Mouse (Mus musculus) G1E (cell line): ENCODE measurements around the gene Myzap. TPM values are rescaled to one million over a fixed set of nuclear protein-coding genes. Genes with fewer than 3 reads are reported as not detected.

Experiments
- ATAC-seq: 2 replicates; pipeline ENCODE4 v1.8.0; 2016; ENCODE audit warnings: mild to moderate bottlenecking; ENCODE audit not compliant: insufficient number of reproducible peaks, poor library complexity, low FRiP score, severe bottlenecking; ENCODE audit errors: extremely low read depth
- DNase-seq: peaks from one replicate; pipeline ENCODE4 v3.0.0; 2012; ENCODE audit warnings: low spot score
- H3K27me3 ChIP-seq: 2 replicates; pipeline ENCODE4 v1.6.1; 2012; ENCODE audit warnings: mild to moderate bottlenecking, low read length, inconsistent platforms; ENCODE audit not compliant: insufficient read depth
- H3K36me3 ChIP-seq: replicated peaks from 2 replicates; pipeline ENCODE3; 2012; ENCODE audit warnings: mild to moderate bottlenecking, inconsistent platforms
- H3K4me1 ChIP-seq: 2 replicates; pipeline ENCODE4 v1.6.1; 2012; ENCODE audit warnings: low read depth, low read length, inconsistent platforms, mixed read lengths; ENCODE audit not compliant: insufficient read depth
- H3K4me3 ChIP-seq: 2 replicates; pipeline ENCODE4 v1.5.1; 2012; ENCODE audit warnings: low read depth, mild to moderate bottlenecking, inconsistent platforms, low read length, moderate library complexity, mixed read lengths
- H3K9me3 ChIP-seq: replicated peaks from 2 replicates; pipeline ENCODE4 v1.6.1; 2012; ENCODE audit warnings: inconsistent platforms
- CTCF ChIP-seq: IDR thresholded peaks from 2 replicates; pipeline ENCODE4 v1.5.1; 2012; ENCODE audit warnings: low read depth, low read length, inconsistent platforms, mixed read lengths
- GATA1 ChIP-seq: IDR thresholded peaks from 2 replicates; pipeline ENCODE4 v1.6.1; 2012; ENCODE audit warnings: borderline replicate concordance, low read length, inconsistent platforms, mixed read lengths
- GATA2 ChIP-seq: IDR thresholded peaks from 2 replicates; pipeline ENCODE4 v1.6.1; 2012; ENCODE audit warnings: low read depth, low read length, inconsistent platforms, borderline replicate concordance
- POLR2AphosphoS5 ChIP-seq: IDR thresholded peaks from 2 replicates; pipeline ENCODE4 v1.6.1; 2012; ENCODE audit warnings: low read depth, low read length, inconsistent platforms; ENCODE audit not compliant: insufficient replicate concordance
- TAL1 ChIP-seq: conservative IDR thresholded peaks from 2 replicates; pipeline ENCODE4 v1.6.1; 2012; ENCODE audit warnings: low read depth, low read length, inconsistent platforms, mixed read lengths
- polyA plus RNA-seq: library from polyadenylated mRNA; stranded (reverse); fragments of >175 nt; gene quantifications from 2 replicates; pipeline ENCODE4 v1.2.3, GENCODE M21; 2012
- total RNA-seq, 2 experiments: library from RNA; stranded (forward) in 1 of 2; stranded (reverse) in 1 of 2; fragments of 200-1000 nt in 1 of 2; fragments of >200 nt in 1 of 2; fragmentation: Nextera tagmentation in 1 of 2; gene quantifications; 2 replicates each; pipeline ENCODE4 v1.2.3; 2014 to 2017

The Myzap gene
- total and polyA plus RNA-seq, 3 experiments = under 0.01 TPM; not detected in 2

GRCm38 (mm10) chr9:71573771-71574340, 18.3 kb downstream of the Myzap start:
- DNase-seq (no peak), ATAC-seq (no peak)
- TF ChIP-seq GATA2 (no peak), GATA1 (no peak), TAL1 (no peak), CTCF (no peak), POLR2AphosphoS5 (no peak)
- no peaks in the 10 kb centered on the region for H3K36me3 ChIP-seq
- no peak overlapping the region for H3K4me3 ChIP-seq
- no peaks in the 10 kb centered on the region for H3K4me1 ChIP-seq
- H3K27me3 ChIP-seq = peaks cover 6% of the 10 kb centered on the region; the same call in 1 of the 2 replicates
- no peaks in the 10 kb centered on the region for H3K9me3 ChIP-seq

- no peak for DNase-seq
- TF ChIP-seq CTCF (no peak), GATA1 (no peak), GATA2 (no peak), POLR2AphosphoS5 (no peak), TAL1 (no peak)
- no peak for ATAC-seq
- Histone ChIP-seq H3K9me3 (no peaks in the 10 kb centered on the region), H3K4me3 (no peak overlapping the region), H3K4me1 (no peaks in the 10 kb centered on the region), H3K27me3 (peaks cover 6% of the 10 kb centered on the region; the same call in 1 of the 2 replicates), H3K36me3 (no peaks in the 10 kb centered on the region)
Measured at GRCm38 (mm10) chr9:71571150-71571633, 21.0 kb downstream of the Myzap start.

- no peak for ATAC-seq
- H3K36me3 ChIP-seq = no peaks in the 10 kb centered on the region
- H3K27me3 ChIP-seq = 0 out of 2 replicates have a peak, but pooled peaks cover 4% of the 10 kb centered on the region
- H3K4me3 ChIP-seq = no peak overlapping the region
- DNase-seq = no peak
- no peaks in the 10 kb centered on the region for H3K4me1 ChIP-seq
- H3K9me3 ChIP-seq = no peaks in the 10 kb centered on the region
- TF ChIP-seq GATA1 = no peak
- TF ChIP-seq TAL1 = no peak
- TF ChIP-seq POLR2AphosphoS5 = no peak
- no peak for TF ChIP-seq CTCF
- no peak for TF ChIP-seq GATA2
Measured at GRCm38 (mm10) chr9:71570170-71570569, 22.0 kb downstream of the Myzap start.

GRCm38 (mm10) chr9:71568323-71568942, 23.7 kb downstream of the Myzap start:
- no peak overlapping the region for H3K4me3 ChIP-seq
- H3K36me3 ChIP-seq = no peaks in the 10 kb centered on the region
- no peaks in the 10 kb centered on the region for H3K4me1 ChIP-seq
- TF ChIP-seq POLR2AphosphoS5 (no peak), TAL1 (no peak), GATA1 (no peak), CTCF (no peak), GATA2 (no peak)
- H3K27me3 ChIP-seq = peaks cover 5% of the 10 kb centered on the region; the same call in 1 of the 2 replicates
- DNase-seq (no peak), ATAC-seq (no peak)
- H3K9me3 ChIP-seq = no peaks in the 10 kb centered on the region

GRCm38 (mm10) chr9:71567391-71567790, 24.8 kb downstream of the Myzap start:
- Histone ChIP-seq H3K9me3 (no peaks in the 10 kb centered on the region), H3K36me3 (no peaks in the 10 kb centered on the region), H3K4me1 (no peaks in the 10 kb centered on the region), H3K4me3 (no peak overlapping the region), H3K27me3 (peaks cover 3% of the 10 kb centered on the region; the same call in 1 of the 2 replicates)
- no peak for TF ChIP-seq TAL1
- no peak for TF ChIP-seq CTCF
- TF ChIP-seq GATA1 = no peak
- no peak for TF ChIP-seq POLR2AphosphoS5
- TF ChIP-seq GATA2 = no peak
- no peak for DNase-seq
- ATAC-seq = no peak

- H3K4me1 ChIP-seq = no peaks in the 10 kb centered on the region
- H3K27me3 ChIP-seq = peaks cover 3% of the 10 kb centered on the region; the same call in 1 of the 2 replicates
- H3K4me3 ChIP-seq = no peak overlapping the region
- TF ChIP-seq GATA2 (no peak), CTCF (no peak), GATA1 (no peak)
- H3K9me3 ChIP-seq = no peaks in the 10 kb centered on the region
- no peak for DNase-seq
- H3K36me3 ChIP-seq = no peaks in the 10 kb centered on the region
- no peak for ATAC-seq
Measured at GRCm38 (mm10) chr9:71566763-71567162, 25.4 kb downstream of the Myzap start.
